Mouse (Mus musculus) heart, postnatal 0 days (tissue): ENCODE data around the gene Trp53inp2.

Experiments
- CTCF ChIP-seq: IDR thresholded peaks from 2 replicates; pipeline ENCODE4 v1.5.1; 2016; ENCODE audit warnings: antibody characterized with exemption, control low read depth, low read depth
- EP300 ChIP-seq: IDR thresholded peaks from 2 replicates; pipeline ENCODE4 v1.6.1; 2016; ENCODE audit warnings: antibody characterized with exemption, low read depth

DNA sequence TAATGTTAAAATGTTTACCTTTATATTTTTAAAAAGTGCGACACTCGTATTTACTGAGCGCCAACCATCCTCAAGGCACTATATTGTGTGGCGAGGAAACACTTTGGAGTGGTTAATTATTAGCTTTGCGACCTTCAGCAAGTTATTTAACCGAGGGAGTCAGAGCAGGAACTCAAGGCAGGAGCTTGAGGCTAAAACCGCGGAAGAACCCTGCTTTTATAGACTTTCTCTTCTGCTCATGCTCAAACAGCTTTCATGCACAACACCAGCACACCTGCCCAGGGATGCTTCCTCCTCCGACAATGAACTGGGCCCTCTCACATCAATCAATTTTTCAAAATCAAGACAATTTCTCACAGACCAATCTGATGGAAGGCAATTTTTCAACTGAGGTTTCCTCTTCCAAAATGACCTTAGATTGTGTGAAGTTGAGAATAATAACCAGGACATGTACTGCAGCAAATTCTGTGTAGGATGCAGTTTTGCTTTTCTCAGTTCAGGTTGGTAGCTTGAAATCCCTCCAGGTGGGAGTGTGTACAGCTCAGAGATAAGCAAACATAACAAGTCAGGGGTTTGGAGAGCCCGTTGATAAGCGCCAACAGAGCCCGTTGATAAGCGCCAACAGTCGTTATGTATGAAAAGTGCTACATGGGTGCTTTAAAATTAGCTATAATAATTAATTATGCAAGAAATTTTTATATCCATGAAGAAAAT, 23.0 kb upstream of the Trp53inp2 start:
- TF ChIP-seq CTCF: no peak
- no peak for TF ChIP-seq EP300
